Mouse (Mus musculus) thymus, postnatal 25 days (tissue): ENCODE results near the gene Cox10.

Experiments
- DNase-seq: peaks from one replicate; pipeline ENCODE4 v3.0.0; 2022

Gene Cox10

GRCm38 (mm10) chr11:64045041-64045440 is 34.2 kb downstream of the Cox10 start:
- no peak for DNase-seq

GRCm38 (mm10) chr11:64044024-64044423 is 35.2 kb downstream of the Cox10 start:
- DNase-seq, result no peak

GRCm38 (mm10) chr11:64041281-64041680 is 38.0 kb downstream of the Cox10 start:
- DNase-seq, result no peak

GRCm38 (mm10) chr11:64039600-64039999 is 39.7 kb downstream of the Cox10 start:
- DNase-seq, result no peak

GRCm38 (mm10) chr11:64037471-64038125 is 41.7 kb downstream of the Cox10 start:
- DNase-seq, result no peak

GRCm38 (mm10) chr11:64036306-64036705 is 43.0 kb downstream of the Cox10 start:
- DNase-seq, result no peak

- DNase-seq, result no peak
Observed at GRCm38 (mm10) chr11:64035709-64036108, 43.6 kb downstream of the Cox10 start.

- no peak for DNase-seq
Observed at GRCm38 (mm10) chr11:64034686-64035085, 44.6 kb downstream of the Cox10 start.

- DNase-seq, result no peak
Observed at GRCm38 (mm10) chr11:64027423-64027822, 51.8 kb downstream of the Cox10 start.

GRCm38 (mm10) chr11:64025843-64026242 is 53.4 kb downstream of the Cox10 start:
- DNase-seq, result no peak

GRCm38 (mm10) chr11:64024575-64024974 is 54.7 kb downstream of the Cox10 start:
- DNase-seq, result no peak

- DNase-seq, result no peak
Observed at GRCm38 (mm10) chr11:64023380-64023981, 55.8 kb downstream of the Cox10 start.

GRCm38 (mm10) chr11:64022403-64023047 is 56.7 kb downstream of the Cox10 start:
- no peak for DNase-seq

- no peak for DNase-seq
Observed at GRCm38 (mm10) chr11:64019235-64019634, 60.0 kb downstream of the Cox10 start.

- DNase-seq, result no peak
Observed at GRCm38 (mm10) chr11:64018165-64018564, 61.1 kb downstream of the Cox10 start.

GRCm38 (mm10) chr11:64015309-64015708 is 64.0 kb downstream of the Cox10 start:
- DNase-seq, result no peak

- DNase-seq, result no peak
Observed at GRCm38 (mm10) chr11:64010724-64011496, 68.4 kb downstream of the Cox10 start.

- DNase-seq, result no peak
Observed at GRCm38 (mm10) chr11:64004152-64004551, 75.1 kb downstream of the Cox10 start.

GRCm38 (mm10) chr11:64003484-64003883 is 75.8 kb downstream of the Cox10 start:
- no peak for DNase-seq

- no peak for DNase-seq
Observed at GRCm38 (mm10) chr11:64002629-64003028, 76.6 kb downstream of the Cox10 start.

- no peak for DNase-seq
Observed at GRCm38 (mm10) chr11:64001111-64001510, 78.2 kb downstream of the Cox10 start.

- DNase-seq, result no peak
Observed at GRCm38 (mm10) chr11:64000200-64000794, 79.0 kb downstream of the Cox10 start.

- DNase-seq, result no peak
Observed at GRCm38 (mm10) chr11:63999431-63999830, 79.8 kb downstream of the Cox10 start.
